Mouse (Mus musculus) heart, embryonic 15.5 days (tissue): Measurements from ENCODE around the gene Zdhhc18. TPM values are rescaled to one million over a fixed set of nuclear protein-coding genes. Genes with fewer than 3 reads are reported as not detected.

ENCODE experiments used
- ATAC-seq: fragments of 200-750 bp; cut with Nextera tagmentation; replicated peaks from 2 replicates; pipeline ENCODE4 v1.8.0; 2017; ENCODE audit warnings: low read depth, moderate TSS enrichment; ENCODE audit not compliant: insufficient number of reproducible peaks, insufficient read depth, low FRiP score
- H3K27ac ChIP-seq: fragments of 300-500 bp; sonication (generic); 2 replicates; pipeline ENCODE4 v1.5.1; 2015; ENCODE audit warnings: mild to moderate bottlenecking, inconsistent platforms
- H3K27me3 ChIP-seq: fragments of 300-500 bp; sonication (generic); 2 replicates; pipeline ENCODE4 v1.6.1; 2015; ENCODE audit warnings: inconsistent platforms
- H3K36me3 ChIP-seq: fragments of 300-500 bp; sonication (generic); 2 replicates; pipeline ENCODE4 v1.6.1; 2015; ENCODE audit warnings: mild to moderate bottlenecking, inconsistent platforms
- H3K4me1 ChIP-seq: fragments of 300-500 bp; sonication (generic); replicated peaks from 2 replicates; pipeline ENCODE4 v1.6.1; 2015; ENCODE audit warnings: inconsistent platforms
- H3K4me2 ChIP-seq: fragments of 300-500 bp; sonication (generic); 2 replicates; pipeline ENCODE4 v1.6.1; 2015; ENCODE audit warnings: inconsistent platforms, mild to moderate bottlenecking, moderate library complexity
- H3K4me3 ChIP-seq: fragments of 300-500 bp; sonication (generic); 2 replicates; pipeline ENCODE4 v1.5.1; 2015; ENCODE audit warnings: mild to moderate bottlenecking, inconsistent platforms
- H3K9ac ChIP-seq: fragments of 300-500 bp; sonication (generic); 2 replicates; pipeline ENCODE4 v1.6.1; 2015; ENCODE audit warnings: mild to moderate bottlenecking, inconsistent platforms
- H3K9me3 ChIP-seq: fragments of 300-500 bp; sonication (generic); replicated peaks from 2 replicates; pipeline ENCODE4 v1.6.1; 2016; ENCODE audit warnings: inconsistent platforms
- WGBS: fragments of 180-500 bp; shearing (Covaris S2); methylation state at CpG from one replicate; pipeline ENCODE4 v1.1.7; 2015; ENCODE audit warnings: mixed read lengths; 5-methylcytosine and 5-hydroxymethylcytosine counted together
- polyA plus RNA-seq: library from polyadenylated mRNA; unstranded; fragments of >200 nt; fragmentation: Nextera tagmentation; extraction: Ambion mirVana; gene quantifications from 2 replicates; pipeline ENCODE4 v1.2.1, GENCODE M21; 2015

The Zdhhc18 gene
- polyA plus RNA-seq, 1 experiment from 2014 or later: 4.6 TPM

- peak overlapping the region; percentile 68 for H3K4me2 ChIP-seq
- no peak for ATAC-seq
- H3K4me3 ChIP-seq: peak overlapping the region; percentile 67; the same call in 1 of the 2 replicates
- H3K9ac ChIP-seq: no peak overlapping the region
- H3K4me1 ChIP-seq: peaks cover 57% of the 10 kb centered on the region
- WGBS: 53% methylated on average over 8 of the region's 8 CpGs
- H3K27ac ChIP-seq: peak overlapping the region; percentile 99
- H3K36me3 ChIP-seq: peaks cover 3% of the 10 kb centered on the region; the same call in 1 of the 2 replicates
- H3K9me3 ChIP-seq: no peaks in the 10 kb centered on the region
- no peaks in the 10 kb centered on the region for H3K27me3 ChIP-seq
Measured at GRCm38 (mm10) chr4:133674331-133674695, 24.4 kb upstream of the Zdhhc18 start.

- no peaks in the 10 kb centered on the region for H3K27me3 ChIP-seq
- H3K4me1 ChIP-seq: peaks cover 57% of the 10 kb centered on the region
- WGBS: 20% methylated on average over 10 of the region's 10 CpGs
- peak overlapping the region; percentile 67 for H3K4me3 ChIP-seq
- peak overlapping the region; percentile 68 for H3K4me2 ChIP-seq
- no peaks in the 10 kb centered on the region for H3K36me3 ChIP-seq
- no peak for ATAC-seq
- no peak overlapping the region for H3K9ac ChIP-seq
- no peaks in the 10 kb centered on the region for H3K9me3 ChIP-seq
- H3K27ac ChIP-seq: peak overlapping the region; percentile 99
Measured at GRCm38 (mm10) chr4:133673666-133674330, 23.8 kb upstream of the Zdhhc18 start.

GRCm38 (mm10) chr4:133672845-133673647 is 23.1 kb upstream of the Zdhhc18 start:
- 2% methylated on average over 24 of the region's 24 CpGs for WGBS
- H3K4me3 ChIP-seq: peak overlapping the region; percentile 67
- peak overlapping the region; percentile 68 for H3K4me2 ChIP-seq
- H3K27ac ChIP-seq: peak overlapping the region; percentile 99
- peak overlapping the region; percentile 80 for H3K9ac ChIP-seq
- H3K4me1 ChIP-seq: peaks cover 57% of the 10 kb centered on the region
- no peaks in the 10 kb centered on the region for H3K36me3 ChIP-seq
- no peaks in the 10 kb centered on the region for H3K9me3 ChIP-seq
- H3K27me3 ChIP-seq: no peaks in the 10 kb centered on the region
- ATAC-seq: no peak; the same call in 1 of the 2 replicates

GRCm38 (mm10) chr4:133671881-133672844 is 22.2 kb upstream of the Zdhhc18 start, which contains the start of gene Pigv:
Gene Pigv (minus strand): TSS chr4:133672647.
- H3K27ac ChIP-seq: peak within 1 kb of the TSS; percentile 99
- no peaks in the 10 kb centered on the region for H3K36me3 ChIP-seq
- peak within 1 kb of the TSS; percentile 80 for H3K9ac ChIP-seq
- H3K27me3 ChIP-seq: no peaks in the 10 kb centered on the region
- WGBS: under 1% methylated on average over 76 of the region's 76 CpGs
- H3K4me1 ChIP-seq: peaks cover 55% of the 10 kb centered on the region
- peak within 1 kb of the TSS; percentile 68 for H3K4me2 ChIP-seq
- H3K9me3 ChIP-seq: no peaks in the 10 kb centered on the region
- peak within 1 kb of the TSS; percentile 67 for H3K4me3 ChIP-seq
- ATAC-seq: peak; percentile 90

- H3K4me3 ChIP-seq: peak overlapping the region; percentile 67
- peaks cover 47% of the 10 kb centered on the region for H3K4me1 ChIP-seq
- peak overlapping the region; percentile 80 for H3K9ac ChIP-seq
- H3K27ac ChIP-seq: peak overlapping the region; percentile 99
- H3K36me3 ChIP-seq: no peaks in the 10 kb centered on the region
- H3K27me3 ChIP-seq: no peaks in the 10 kb centered on the region
- peak overlapping the region; percentile 68 for H3K4me2 ChIP-seq
- 4% methylated on average over 13 of the region's 13 CpGs for WGBS
- ATAC-seq: no peak
- H3K9me3 ChIP-seq: no peaks in the 10 kb centered on the region
Measured at GRCm38 (mm10) chr4:133671184-133671880, 21.4 kb upstream of the Zdhhc18 start.

- peaks cover 4% of the 10 kb centered on the region; the same call in 1 of the 2 replicates for H3K36me3 ChIP-seq
- no peak overlapping the region for H3K4me2 ChIP-seq
- WGBS: 54% methylated on average over 6 of the region's 6 CpGs
- ATAC-seq: no peak
- no peaks in the 10 kb centered on the region for H3K27me3 ChIP-seq
- no peaks in the 10 kb centered on the region for H3K9me3 ChIP-seq
- H3K27ac ChIP-seq: no peak overlapping the region
- peaks cover 31% of the 10 kb centered on the region for H3K4me1 ChIP-seq
- H3K9ac ChIP-seq: no peak overlapping the region
- no peak overlapping the region for H3K4me3 ChIP-seq
Measured at GRCm38 (mm10) chr4:133669652-133670210, 19.8 kb upstream of the Zdhhc18 start.

GRCm38 (mm10) chr4:133668537-133668936 is 18.6 kb upstream of the Zdhhc18 start:
- no peak for ATAC-seq
- Histone ChIP-seq H3K9me3 (no peaks in the 10 kb centered on the region), H3K36me3 (peaks cover 8% of the 10 kb centered on the region; the same call in 1 of the 2 replicates), H3K4me2 (no peak overlapping the region), H3K9ac (no peak overlapping the region), H3K27me3 (no peaks in the 10 kb centered on the region), H3K4me1 (peaks cover 20% of the 10 kb centered on the region), H3K27ac (no peak overlapping the region), H3K4me3 (no peak overlapping the region)
- 74% methylated on average over 3 of the region's 3 CpGs for WGBS

- Histone ChIP-seq H3K27ac (peak overlapping the region; percentile 31; the same call in 1 of the 2 replicates), H3K9me3 (no peaks in the 10 kb centered on the region), H3K4me2 (no peak overlapping the region), H3K9ac (no peak overlapping the region), H3K27me3 (no peaks in the 10 kb centered on the region), H3K4me1 (peaks cover 11% of the 10 kb centered on the region), H3K36me3 (peaks cover 16% of the 10 kb centered on the region; the same call in 1 of the 2 replicates), H3K4me3 (no peak overlapping the region)
- no peak for ATAC-seq
- 73% methylated on average over 6 of the region's 6 CpGs for WGBS
Measured at GRCm38 (mm10) chr4:133666199-133666598, 16.2 kb upstream of the Zdhhc18 start.

- 62% methylated on average over 11 of the region's 11 CpGs for WGBS
- H3K36me3 ChIP-seq: peaks cover 16% of the 10 kb centered on the region; the same call in 1 of the 2 replicates
- no peak overlapping the region for H3K4me3 ChIP-seq
- H3K27ac ChIP-seq: no peak overlapping the region
- H3K4me1 ChIP-seq: peaks cover 12% of the 10 kb centered on the region
- no peaks in the 10 kb centered on the region for H3K27me3 ChIP-seq
- H3K9ac ChIP-seq: no peak overlapping the region
- ATAC-seq: no peak
- H3K4me2 ChIP-seq: no peak overlapping the region
- no peaks in the 10 kb centered on the region for H3K9me3 ChIP-seq
Measured at GRCm38 (mm10) chr4:133665118-133665517, 15.2 kb upstream of the Zdhhc18 start.

GRCm38 (mm10) chr4:133662945-133663344 is 13.0 kb upstream of the Zdhhc18 start:
- WGBS: 64% methylated on average over 8 of the region's 8 CpGs
- H3K27ac ChIP-seq: no peak overlapping the region
- peaks cover 25% of the 10 kb centered on the region for H3K4me1 ChIP-seq
- no peak overlapping the region for H3K9ac ChIP-seq
- ATAC-seq: no peak
- H3K4me3 ChIP-seq: no peak overlapping the region
- H3K27me3 ChIP-seq: no peaks in the 10 kb centered on the region
- no peak overlapping the region for H3K4me2 ChIP-seq
- H3K36me3 ChIP-seq: peaks cover 16% of the 10 kb centered on the region; the same call in 1 of the 2 replicates
- H3K9me3 ChIP-seq: no peaks in the 10 kb centered on the region
